Mouse (Mus musculus): ENCODE measurements around the gene Krtap11-1. TPM values are rescaled to one million over a fixed set of nuclear protein-coding genes. Genes with fewer than 3 reads are reported as not detected.

The Krtap11-1 gene
- total RNA-seq (2014; fragmentation: Nextera tagmentation) (not detected in 2 replicates), total RNA-seq (2017) (not detected in 2 replicates)

GRCm38 (mm10) chr16:89571083-89571482 is at the start of gene Krtap11-1:
Krtap11-1 (minus strand) TSS chr16:89571183.
- ATAC-seq (replicated peaks; ENCODE audit: poor library complexity, severe bottlenecking): no peak

- no peak for ATAC-seq (replicated peaks; ENCODE audit: poor library complexity, severe bottlenecking)
Observed at GRCm38 (mm10) chr16:89618190-89618589, 47.2 kb upstream of the Krtap11-1 start.

GRCm38 (mm10) chr16:89617251-89617650 is 46.3 kb upstream of the Krtap11-1 start:
- no peak for ATAC-seq (replicated peaks; ENCODE audit: poor library complexity, severe bottlenecking)

- no peak for ATAC-seq (replicated peaks; ENCODE audit: poor library complexity, severe bottlenecking)
Observed at GRCm38 (mm10) chr16:89613726-89614125, 42.7 kb upstream of the Krtap11-1 start.

- ATAC-seq (replicated peaks; ENCODE audit: poor library complexity, severe bottlenecking): no peak
Observed at GRCm38 (mm10) chr16:89608791-89609185, 37.8 kb upstream of the Krtap11-1 start.

GRCm38 (mm10) chr16:89608161-89608790 is 37.3 kb upstream of the Krtap11-1 start:
- ATAC-seq (replicated peaks; ENCODE audit: poor library complexity, severe bottlenecking): no peak

- no peak for ATAC-seq (replicated peaks; ENCODE audit: poor library complexity, severe bottlenecking)
Observed at GRCm38 (mm10) chr16:89606951-89607350, 36.0 kb upstream of the Krtap11-1 start.

- ATAC-seq (replicated peaks; ENCODE audit: poor library complexity, severe bottlenecking): no peak
Observed at GRCm38 (mm10) chr16:89587209-89587608, 16.2 kb upstream of the Krtap11-1 start.

- no peak for ATAC-seq (replicated peaks; ENCODE audit: poor library complexity, severe bottlenecking)
Observed at GRCm38 (mm10) chr16:89585604-89586508, 14.9 kb upstream of the Krtap11-1 start.

GRCm38 (mm10) chr16:89581658-89582057 is 10.7 kb upstream of the Krtap11-1 start:
- no peak for ATAC-seq (replicated peaks; ENCODE audit: poor library complexity, severe bottlenecking)

- ATAC-seq (replicated peaks; ENCODE audit: poor library complexity, severe bottlenecking): no peak
Observed at GRCm38 (mm10) chr16:89570516-89570915, 467 bp downstream of the Krtap11-1 start.

- ATAC-seq (replicated peaks; ENCODE audit: poor library complexity, severe bottlenecking): no peak
Observed at GRCm38 (mm10) chr16:89569136-89569535, 1.8 kb downstream of the Krtap11-1 start.

- ATAC-seq (replicated peaks; ENCODE audit: poor library complexity, severe bottlenecking): no peak
Observed at GRCm38 (mm10) chr16:89568141-89568540, 2.8 kb downstream of the Krtap11-1 start.

GRCm38 (mm10) chr16:89550298-89550697 is 20.7 kb downstream of the Krtap11-1 start:
- ATAC-seq (replicated peaks; ENCODE audit: poor library complexity, severe bottlenecking): no peak

GRCm38 (mm10) chr16:89538031-89538484 is 32.9 kb downstream of the Krtap11-1 start:
- ATAC-seq (replicated peaks; ENCODE audit: poor library complexity, severe bottlenecking): no peak

- ATAC-seq (replicated peaks; ENCODE audit: poor library complexity, severe bottlenecking): no peak
Observed at GRCm38 (mm10) chr16:89537349-89537748, 33.6 kb downstream of the Krtap11-1 start.

GRCm38 (mm10) chr16:89530547-89530946 is 40.4 kb downstream of the Krtap11-1 start:
- no peak for ATAC-seq (replicated peaks; ENCODE audit: poor library complexity, severe bottlenecking)

- ATAC-seq (replicated peaks; ENCODE audit: poor library complexity, severe bottlenecking): no peak
Observed at GRCm38 (mm10) chr16:89529846-89530245, 41.1 kb downstream of the Krtap11-1 start.

GRCm38 (mm10) chr16:89528380-89528779 is 42.6 kb downstream of the Krtap11-1 start:
- no peak for ATAC-seq (replicated peaks; ENCODE audit: poor library complexity, severe bottlenecking)

- ATAC-seq (replicated peaks; ENCODE audit: poor library complexity, severe bottlenecking): no peak
Observed at GRCm38 (mm10) chr16:89520996-89521395, 50.0 kb downstream of the Krtap11-1 start.

GRCm38 (mm10) chr16:89520555-89520954 is 50.4 kb downstream of the Krtap11-1 start:
- no peak for ATAC-seq (replicated peaks; ENCODE audit: poor library complexity, severe bottlenecking)

All from granulocyte monocyte progenitor cell, adult 5-6 weeks (primary cell).